Mouse (Mus musculus): Measurements from ENCODE around the gene Man2a1. TPM values are rescaled to one million over a fixed set of nuclear protein-coding genes. Genes with fewer than 3 reads are reported as not detected.

Gene Man2a1
- polyA plus RNA-seq, 1 experiment, result 12.5 TPM

- no peak for TF ChIP-seq MYOD1 (IDR thresholded peaks at IDR 0.05; ENCODE audit: control insufficient read depth, insufficient read length, low read depth)
- TF ChIP-seq CTCF (IDR thresholded peaks at IDR 0.05; ENCODE audit: control insufficient read depth, insufficient read depth, insufficient read length), result no peak
- TF ChIP-seq MAX (IDR thresholded peaks at IDR 0.05), result no peak
- no peak for TF ChIP-seq CEBPB (IDR thresholded peaks at IDR 0.05; ENCODE audit: low read depth)
- no peak for TF ChIP-seq FOSL1 (IDR thresholded peaks at IDR 0.05; ENCODE audit: insufficient read depth, low read length, poor library complexity, severe bottlenecking)
- no peak for TF ChIP-seq MYOG (IDR thresholded peaks at IDR 0.05; ENCODE audit: control insufficient read depth, extremely low read depth, insufficient read length)
- H3K4me3 ChIP-seq (ENCODE audit: insufficient read depth, poor library complexity, severe bottlenecking), result no peak overlapping the region
- no peaks in the 10 kb centered on the region for H3K79me2 ChIP-seq (ENCODE audit: control insufficient read depth, insufficient read depth)
- no peaks in the 10 kb centered on the region for H3K79me3 ChIP-seq (ENCODE audit: low read depth)
- H3K36me3 ChIP-seq (ENCODE audit: control insufficient read depth, insufficient read depth), result peaks cover 52% of the 10 kb centered on the region
- H3ac ChIP-seq (ENCODE audit: control insufficient read depth, insufficient read length, low read depth), result no peak overlapping the region
- H3K27me3 ChIP-seq (ENCODE audit: control insufficient read depth, insufficient read depth, insufficient read length), result no peaks in the 10 kb centered on the region
Measured at GRCm38 (mm10) chr17:64630506-64630905, 30.0 kb downstream of the Man2a1 start.

DNA sequence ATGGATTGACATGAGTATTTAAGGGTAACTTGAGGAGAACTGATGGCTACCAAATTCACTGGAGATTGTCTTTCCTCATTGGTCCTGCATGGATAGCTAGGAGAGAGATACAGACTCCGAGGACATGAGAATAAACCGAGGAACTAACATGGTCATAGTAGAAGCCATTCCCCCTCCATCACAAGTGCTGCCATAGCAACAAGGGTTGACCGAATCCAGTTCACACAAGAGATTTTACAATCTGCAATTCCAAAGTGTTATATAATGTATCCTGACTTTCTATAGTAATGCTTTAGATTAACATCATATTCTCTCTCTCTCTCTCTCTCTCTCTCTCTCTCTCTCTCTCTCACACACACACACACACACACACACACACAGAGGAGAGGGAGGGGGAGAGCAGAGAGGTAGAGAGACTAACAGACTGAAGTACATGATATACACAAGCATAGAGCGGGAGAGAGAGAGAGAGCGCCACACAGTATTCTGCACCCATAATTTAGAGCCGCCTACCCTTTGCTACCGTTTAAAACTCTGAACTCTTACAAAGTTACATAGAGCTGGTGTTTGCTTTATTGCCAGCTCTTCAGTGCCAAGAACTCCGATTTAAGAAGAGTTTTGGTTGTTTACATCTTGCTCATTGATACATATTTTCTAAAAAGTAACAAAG, 37.5 kb downstream of the Man2a1 start:
- Histone ChIP-seq H3K36me3 (ENCODE audit: control insufficient read depth, insufficient read depth) (peaks cover 38% of the 10 kb centered on the region), H3K4me3 (ENCODE audit: insufficient read depth, poor library complexity, severe bottlenecking) (no peak overlapping the region), H3K79me2 (ENCODE audit: control insufficient read depth, insufficient read depth) (peaks cover 9% of the 10 kb centered on the region), H3ac (ENCODE audit: control insufficient read depth, insufficient read length, low read depth) (no peak overlapping the region), H3K79me3 (ENCODE audit: low read depth) (peaks cover 3% of the 10 kb centered on the region), H3K27me3 (ENCODE audit: control insufficient read depth, insufficient read depth, insufficient read length) (no peaks in the 10 kb centered on the region)
- TF ChIP-seq CTCF (IDR thresholded peaks at IDR 0.05; ENCODE audit: control insufficient read depth, insufficient read depth, insufficient read length), result no peak
- TF ChIP-seq MAX (IDR thresholded peaks at IDR 0.05), result no peak
- TF ChIP-seq MYOG (IDR thresholded peaks at IDR 0.05; ENCODE audit: control insufficient read depth, extremely low read depth, insufficient read length), result no peak
- no peak for TF ChIP-seq CEBPB (IDR thresholded peaks at IDR 0.05; ENCODE audit: low read depth)
- TF ChIP-seq FOSL1 (IDR thresholded peaks at IDR 0.05; ENCODE audit: insufficient read depth, low read length, poor library complexity, severe bottlenecking), result no peak
- no peak for TF ChIP-seq USF1 (IDR thresholded peaks at IDR 0.05; ENCODE audit: low read depth)
- no peak for TF ChIP-seq MYOD1 (IDR thresholded peaks at IDR 0.05; ENCODE audit: control insufficient read depth, insufficient read length, low read depth)

GRCm38 (mm10) chr17:64641376-64641775, 40.8 kb downstream of the Man2a1 start:
- H3K36me3 ChIP-seq (ENCODE audit: control insufficient read depth, insufficient read depth), result peaks cover 49% of the 10 kb centered on the region
- H3ac ChIP-seq (ENCODE audit: control insufficient read depth, insufficient read length, low read depth), result no peak overlapping the region
- TF ChIP-seq MYOG (IDR thresholded peaks at IDR 0.05; ENCODE audit: control insufficient read depth, extremely low read depth, insufficient read length) (no peak), CTCF (IDR thresholded peaks at IDR 0.05; ENCODE audit: control insufficient read depth, insufficient read depth, insufficient read length) (no peak)
- H3K4me3 ChIP-seq (ENCODE audit: insufficient read depth, poor library complexity, severe bottlenecking), result no peak overlapping the region
- H3K79me2 ChIP-seq (ENCODE audit: control insufficient read depth, insufficient read depth), result peaks cover 9% of the 10 kb centered on the region
- H3K27me3 ChIP-seq (ENCODE audit: control insufficient read depth, insufficient read depth, insufficient read length), result no peaks in the 10 kb centered on the region
- peaks cover 3% of the 10 kb centered on the region for H3K79me3 ChIP-seq (ENCODE audit: low read depth)

DNA sequence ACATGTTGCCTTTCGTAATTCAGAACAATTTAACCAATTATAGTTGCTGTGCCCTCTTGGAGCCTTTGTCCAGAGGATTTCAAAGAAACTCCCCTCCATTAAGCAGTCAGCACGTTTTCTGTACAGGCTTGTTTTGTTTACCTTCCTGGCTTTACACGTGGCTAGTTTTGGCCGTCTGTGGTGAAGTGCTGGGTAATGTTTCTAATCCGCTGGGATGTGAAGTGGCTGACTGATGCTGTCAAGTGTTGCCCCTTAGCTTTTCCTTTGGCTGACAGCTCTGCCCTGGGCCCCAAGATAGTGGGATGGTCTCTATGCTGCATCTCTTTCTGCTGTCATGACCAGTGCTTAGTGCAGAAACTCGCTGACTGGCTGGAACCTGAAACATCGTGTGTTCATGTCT, 43.1 kb downstream of the Man2a1 start:
- Histone ChIP-seq H3K4me3 (ENCODE audit: insufficient read depth, poor library complexity, severe bottlenecking) (no peak overlapping the region), H3K79me3 (ENCODE audit: low read depth) (peaks cover 5% of the 10 kb centered on the region), H3ac (ENCODE audit: control insufficient read depth, insufficient read length, low read depth) (no peak overlapping the region), H3K27me3 (ENCODE audit: control insufficient read depth, insufficient read depth, insufficient read length) (no peaks in the 10 kb centered on the region), H3K36me3 (ENCODE audit: control insufficient read depth, insufficient read depth) (peaks cover 35% of the 10 kb centered on the region), H3K79me2 (ENCODE audit: control insufficient read depth, insufficient read depth) (peaks cover 9% of the 10 kb centered on the region)
- TF ChIP-seq MAX (IDR thresholded peaks at IDR 0.05) (no peak), CEBPB (IDR thresholded peaks at IDR 0.05; ENCODE audit: low read depth) (no peak), MYOD1 (IDR thresholded peaks at IDR 0.05; ENCODE audit: control insufficient read depth, insufficient read length, low read depth) (no peak), MYOG (IDR thresholded peaks at IDR 0.05; ENCODE audit: control insufficient read depth, extremely low read depth, insufficient read length) (no peak), USF1 (IDR thresholded peaks at IDR 0.05; ENCODE audit: low read depth) (no peak), FOSL1 (IDR thresholded peaks at IDR 0.05; ENCODE audit: insufficient read depth, low read length, poor library complexity, severe bottlenecking) (no peak), CTCF (IDR thresholded peaks at IDR 0.05; ENCODE audit: control insufficient read depth, insufficient read depth, insufficient read length) (no peak)

- Histone ChIP-seq H3K79me2 (ENCODE audit: control insufficient read depth, insufficient read depth) (peaks cover 9% of the 10 kb centered on the region), H3K79me3 (ENCODE audit: low read depth) (peaks cover 5% of the 10 kb centered on the region), H3K4me3 (ENCODE audit: insufficient read depth, poor library complexity, severe bottlenecking) (no peak overlapping the region), H3K27me3 (ENCODE audit: control insufficient read depth, insufficient read depth, insufficient read length) (no peaks in the 10 kb centered on the region), H3ac (ENCODE audit: control insufficient read depth, insufficient read length, low read depth) (no peak overlapping the region), H3K36me3 (ENCODE audit: control insufficient read depth, insufficient read depth) (peaks cover 24% of the 10 kb centered on the region)
- TF ChIP-seq CTCF (IDR thresholded peaks at IDR 0.05; ENCODE audit: control insufficient read depth, insufficient read depth, insufficient read length), result no peak
- no peak for TF ChIP-seq MAX (IDR thresholded peaks at IDR 0.05)
- no peak for TF ChIP-seq MYOG (IDR thresholded peaks at IDR 0.05; ENCODE audit: control insufficient read depth, extremely low read depth, insufficient read length)
Measured at GRCm38 (mm10) chr17:64644888-64645605, 44.5 kb downstream of the Man2a1 start.

GRCm38 (mm10) chr17:64647396-64647795, 46.9 kb downstream of the Man2a1 start:
- TF ChIP-seq MYOG (IDR thresholded peaks at IDR 0.05; ENCODE audit: control insufficient read depth, extremely low read depth, insufficient read length) (no peak), MAX (IDR thresholded peaks at IDR 0.05) (no peak), CEBPB (IDR thresholded peaks at IDR 0.05; ENCODE audit: low read depth) (no peak), CTCF (IDR thresholded peaks at IDR 0.05; ENCODE audit: control insufficient read depth, insufficient read depth, insufficient read length) (no peak), USF1 (IDR thresholded peaks at IDR 0.05; ENCODE audit: low read depth) (no peak), MYOD1 (IDR thresholded peaks at IDR 0.05; ENCODE audit: control insufficient read depth, insufficient read length, low read depth) (no peak), FOSL1 (IDR thresholded peaks at IDR 0.05; ENCODE audit: insufficient read depth, low read length, poor library complexity, severe bottlenecking) (no peak)
- Histone ChIP-seq H3K79me3 (ENCODE audit: low read depth) (peaks cover 1% of the 10 kb centered on the region), H3K27me3 (ENCODE audit: control insufficient read depth, insufficient read depth, insufficient read length) (no peaks in the 10 kb centered on the region), H3K36me3 (ENCODE audit: control insufficient read depth, insufficient read depth) (peaks cover 34% of the 10 kb centered on the region), H3K4me3 (ENCODE audit: insufficient read depth, poor library complexity, severe bottlenecking) (no peak overlapping the region), H3ac (ENCODE audit: control insufficient read depth, insufficient read length, low read depth) (no peak overlapping the region), H3K79me2 (ENCODE audit: control insufficient read depth, insufficient read depth) (no peaks in the 10 kb centered on the region)

All from C2C12 (cell line).